Mouse (Mus musculus): Measurements from ENCODE around the gene Ank. TPM values are rescaled to one million over a fixed set of nuclear protein-coding genes. Genes with fewer than 3 reads are reported as not detected.

Gene Ank
- polyA plus RNA-seq, 1 experiment = 20.7 TPM

GRCm38 (mm10) chr15:27475988-27476387 is 9.5 kb downstream of the Ank start:
- Histone ChIP-seq H3K27ac (ENCODE audit: control insufficient read depth, insufficient read depth, low read depth, low read length, poor library complexity) (no peak overlapping the region), H3K4me1 (ENCODE audit: control insufficient read depth, insufficient read depth, low read length) (peaks cover 3% of the 10 kb centered on the region), H3K4me3 (replicated peaks; ENCODE audit: control insufficient read depth, low read depth, low read length) (no peak overlapping the region)
- 92% methylated on average over 15 of the region's 15 CpGs for WGBS
- TF ChIP-seq CTCF (IDR thresholded peaks at IDR 0.05; ENCODE audit: control insufficient read depth, insufficient read depth, low read length) (no peak), POLR2A (IDR thresholded peaks at IDR 0.05; ENCODE audit: borderline replicate concordance, control insufficient read depth, low read depth, low read length) (no peak)

DNA sequence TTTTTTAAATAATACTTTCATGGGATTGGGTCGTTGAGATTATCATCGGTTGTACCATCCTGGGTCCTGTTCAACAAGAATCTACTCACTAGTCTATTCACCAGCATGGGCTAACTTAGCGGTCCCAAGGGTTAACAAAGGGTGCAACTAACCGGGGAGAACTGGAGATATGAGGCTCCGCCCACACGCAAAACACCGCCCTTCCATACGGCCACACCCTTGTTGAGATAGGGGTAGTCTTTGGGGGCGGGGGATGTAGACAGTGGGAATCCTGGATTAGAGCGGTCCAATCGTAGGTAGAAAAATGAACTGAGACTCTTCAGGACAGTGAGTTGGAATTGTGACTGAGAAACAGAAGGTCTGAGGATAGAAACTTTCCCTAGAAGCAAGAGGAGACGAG is 10.2 kb downstream of the Ank start:
- Histone ChIP-seq H3K4me1 (ENCODE audit: control insufficient read depth, insufficient read depth, low read length) (peaks cover 3% of the 10 kb centered on the region), H3K27ac (ENCODE audit: control insufficient read depth, insufficient read depth, low read depth, low read length, poor library complexity) (no peak overlapping the region), H3K4me3 (replicated peaks; ENCODE audit: control insufficient read depth, low read depth, low read length) (no peak overlapping the region)
- 79% methylated on average over 12 of the region's 12 CpGs for WGBS
- TF ChIP-seq POLR2A (IDR thresholded peaks at IDR 0.05; ENCODE audit: borderline replicate concordance, control insufficient read depth, low read depth, low read length) (no peak), CTCF (IDR thresholded peaks at IDR 0.05; ENCODE audit: control insufficient read depth, insufficient read depth, low read length) (no peak)

- Histone ChIP-seq H3K27ac (ENCODE audit: control insufficient read depth, insufficient read depth, low read depth, low read length, poor library complexity) (no peak overlapping the region), H3K4me3 (replicated peaks; ENCODE audit: control insufficient read depth, low read depth, low read length) (no peak overlapping the region), H3K4me1 (ENCODE audit: control insufficient read depth, insufficient read depth, low read length) (peaks cover 3% of the 10 kb centered on the region)
- TF ChIP-seq POLR2A (IDR thresholded peaks at IDR 0.05; ENCODE audit: borderline replicate concordance, control insufficient read depth, low read depth, low read length) = no peak
- no peak for TF ChIP-seq CTCF (IDR thresholded peaks at IDR 0.05; ENCODE audit: control insufficient read depth, insufficient read depth, low read length)
- WGBS = 94% methylated on average over 9 of the region's 9 CpGs
Measured at GRCm38 (mm10) chr15:27477159-27477558, 10.7 kb downstream of the Ank start.

GRCm38 (mm10) chr15:27477630-27478029 is 11.2 kb downstream of the Ank start:
- H3K27ac ChIP-seq (ENCODE audit: control insufficient read depth, insufficient read depth, low read depth, low read length, poor library complexity) = no peak overlapping the region
- TF ChIP-seq CTCF (IDR thresholded peaks at IDR 0.05; ENCODE audit: control insufficient read depth, insufficient read depth, low read length) (no peak), POLR2A (IDR thresholded peaks at IDR 0.05; ENCODE audit: borderline replicate concordance, control insufficient read depth, low read depth, low read length) (no peak)
- WGBS = 52% methylated on average over 7 of the region's 7 CpGs
- H3K4me3 ChIP-seq (replicated peaks; ENCODE audit: control insufficient read depth, low read depth, low read length) = no peak overlapping the region
- peaks cover 3% of the 10 kb centered on the region for H3K4me1 ChIP-seq (ENCODE audit: control insufficient read depth, insufficient read depth, low read length)

DNA sequence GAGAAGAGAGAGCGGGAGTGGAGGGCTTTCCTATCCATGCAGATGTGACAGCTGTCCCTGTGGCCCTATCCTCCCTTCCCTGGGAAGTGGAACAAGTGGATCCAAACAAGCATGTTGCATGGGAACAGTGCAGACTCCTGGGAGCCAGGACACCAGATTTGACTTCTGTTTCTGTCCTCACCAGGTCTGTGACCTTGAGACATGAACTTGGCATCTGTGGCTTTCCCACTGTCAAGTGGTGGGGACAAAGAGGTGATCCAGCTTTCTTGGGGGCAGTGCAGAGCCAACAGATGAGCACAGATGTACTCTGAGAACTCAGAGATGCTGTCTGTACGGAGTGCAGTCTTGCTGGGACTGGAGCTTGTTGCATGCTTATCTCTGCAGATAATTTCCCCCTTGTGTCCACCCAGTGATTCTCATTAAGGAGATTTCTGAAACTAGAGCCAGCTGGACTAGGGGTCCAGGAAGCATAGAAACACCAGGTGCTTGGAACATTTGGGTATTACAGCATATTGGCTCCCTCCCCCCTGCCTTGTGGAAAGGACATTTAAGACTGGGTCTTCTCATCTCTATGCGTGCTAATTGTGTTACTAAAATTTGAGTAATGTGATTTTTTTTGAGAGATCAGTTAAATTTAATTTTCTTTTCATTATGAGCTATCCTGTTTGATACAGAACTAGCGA is 14.0 kb downstream of the Ank start:
- 85% methylated on average over 4 of the region's 4 CpGs for WGBS
- no peak for TF ChIP-seq CTCF (IDR thresholded peaks at IDR 0.05; ENCODE audit: control insufficient read depth, insufficient read depth, low read length)
- TF ChIP-seq POLR2A (IDR thresholded peaks at IDR 0.05; ENCODE audit: borderline replicate concordance, control insufficient read depth, low read depth, low read length) = no peak
- Histone ChIP-seq H3K4me3 (replicated peaks; ENCODE audit: control insufficient read depth, low read depth, low read length) (no peak overlapping the region), H3K4me1 (ENCODE audit: control insufficient read depth, insufficient read depth, low read length) (peaks cover 5% of the 10 kb centered on the region), H3K27ac (ENCODE audit: control insufficient read depth, insufficient read depth, low read depth, low read length, poor library complexity) (no peak overlapping the region)

GRCm38 (mm10) chr15:27481956-27482355 is 15.5 kb downstream of the Ank start:
- Histone ChIP-seq H3K4me3 (replicated peaks; ENCODE audit: control insufficient read depth, low read depth, low read length) (no peak overlapping the region), H3K27ac (ENCODE audit: control insufficient read depth, insufficient read depth, low read depth, low read length, poor library complexity) (no peak overlapping the region), H3K4me1 (ENCODE audit: control insufficient read depth, insufficient read depth, low read length) (peaks cover 5% of the 10 kb centered on the region)
- no peak for TF ChIP-seq POLR2A (IDR thresholded peaks at IDR 0.05; ENCODE audit: borderline replicate concordance, control insufficient read depth, low read depth, low read length)
- TF ChIP-seq CTCF (IDR thresholded peaks at IDR 0.05; ENCODE audit: control insufficient read depth, insufficient read depth, low read length) = no peak
- WGBS = 95% methylated on average over 4 of the region's 4 CpGs

DNA sequence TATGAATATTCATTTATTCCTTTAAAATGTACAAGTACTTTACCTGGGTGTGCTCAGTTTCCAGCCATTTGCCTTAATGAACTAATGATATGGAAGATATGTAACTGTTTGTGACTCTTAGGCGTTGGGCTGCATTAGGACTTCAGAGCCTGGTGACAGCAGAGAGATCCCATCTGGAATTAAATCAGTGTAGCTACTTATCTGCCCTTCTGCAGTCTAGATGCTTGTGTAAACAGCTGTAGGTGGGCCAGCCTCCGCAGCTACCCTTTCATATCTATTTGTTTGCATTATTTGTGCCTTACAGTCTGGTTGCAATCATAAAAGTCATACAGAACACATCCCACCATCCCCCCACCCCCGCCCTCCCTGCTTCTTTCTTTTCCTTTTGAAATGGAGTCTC is 16.7 kb downstream of the Ank start:
- Histone ChIP-seq H3K4me1 (ENCODE audit: control insufficient read depth, insufficient read depth, low read length) (peaks cover 2% of the 10 kb centered on the region; the same call in 1 of the 2 replicates), H3K4me3 (replicated peaks; ENCODE audit: control insufficient read depth, low read depth, low read length) (no peak overlapping the region), H3K27ac (ENCODE audit: control insufficient read depth, insufficient read depth, low read depth, low read length, poor library complexity) (no peak overlapping the region)
- 76% methylated on average over 3 of the region's 3 CpGs for WGBS
- TF ChIP-seq CTCF (IDR thresholded peaks at IDR 0.05; ENCODE audit: control insufficient read depth, insufficient read depth, low read length) (no peak), POLR2A (IDR thresholded peaks at IDR 0.05; ENCODE audit: borderline replicate concordance, control insufficient read depth, low read depth, low read length) (no peak)

GRCm38 (mm10) chr15:27485567-27486278 is 19.2 kb downstream of the Ank start:
- no peak for TF ChIP-seq CTCF (IDR thresholded peaks at IDR 0.05; ENCODE audit: control insufficient read depth, insufficient read depth, low read length)
- no peak for TF ChIP-seq POLR2A (IDR thresholded peaks at IDR 0.05; ENCODE audit: borderline replicate concordance, control insufficient read depth, low read depth, low read length)
- Histone ChIP-seq H3K4me3 (replicated peaks; ENCODE audit: control insufficient read depth, low read depth, low read length) (no peak overlapping the region), H3K4me1 (ENCODE audit: control insufficient read depth, insufficient read depth, low read length) (peaks cover 2% of the 10 kb centered on the region; the same call in 1 of the 2 replicates), H3K27ac (ENCODE audit: control insufficient read depth, insufficient read depth, low read depth, low read length, poor library complexity) (peak overlapping the region; percentile 41; the same call in 1 of the 2 replicates)
- WGBS = 74% methylated on average over 12 of the region's 12 CpGs
